Mouse (Mus musculus): ENCODE results near the gene Tnfrsf25. TPM values are rescaled to one million over a fixed set of nuclear protein-coding genes. Genes with fewer than 3 reads are reported as not detected.

Gene Tnfrsf25
- polyA plus RNA-seq, 1 experiment: 3.8 TPM

DNA sequence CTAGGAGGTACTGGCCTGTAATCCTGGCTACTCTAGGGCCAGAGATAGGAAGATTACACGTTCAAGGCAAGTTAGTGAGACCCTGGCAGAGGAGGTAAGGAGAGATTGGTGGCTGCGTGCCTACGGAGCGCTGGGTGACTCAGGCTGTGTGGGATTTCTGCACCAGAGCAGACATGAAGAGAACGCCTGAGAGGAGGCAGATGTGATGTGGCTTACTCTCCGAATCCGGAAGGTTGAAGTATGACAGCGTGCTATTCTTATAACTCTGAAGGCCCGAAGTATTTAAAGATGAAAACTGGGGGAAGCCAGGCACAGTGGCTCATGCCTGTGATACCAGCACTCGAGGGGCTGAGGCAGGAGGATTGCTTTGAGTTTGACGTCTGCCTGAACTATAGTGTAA lies 15.2 kb upstream of the Tnfrsf25 start:
- WGBS: 79% methylated on average over 11 of the region's 11 CpGs
- Histone ChIP-seq H3K36me3 (ENCODE audit: control insufficient read depth, insufficient read depth, low read length) (peaks cover 2% of the 10 kb centered on the region; the same call in 1 of the 2 replicates), H3K4me3 (ENCODE audit: low read depth, low read length) (no peak overlapping the region), H3K27ac (ENCODE audit: insufficient read depth, low read depth, low read length) (no peak overlapping the region), H3K4me1 (ENCODE audit: control insufficient read depth, insufficient read depth, insufficient read length, low read length) (peaks cover 14% of the 10 kb centered on the region), H3K27me3 (ENCODE audit: control insufficient read depth, insufficient read depth, low read length) (no peaks in the 10 kb centered on the region)
- TF ChIP-seq CTCF (IDR thresholded peaks at IDR 0.05; ENCODE audit: extremely low read depth, insufficient read length, insufficient replicate concordance, low read depth, low read length) (no peak), POLR2A (IDR thresholded peaks at IDR 0.05; ENCODE audit: low read depth, low read length) (no peak)

DNA sequence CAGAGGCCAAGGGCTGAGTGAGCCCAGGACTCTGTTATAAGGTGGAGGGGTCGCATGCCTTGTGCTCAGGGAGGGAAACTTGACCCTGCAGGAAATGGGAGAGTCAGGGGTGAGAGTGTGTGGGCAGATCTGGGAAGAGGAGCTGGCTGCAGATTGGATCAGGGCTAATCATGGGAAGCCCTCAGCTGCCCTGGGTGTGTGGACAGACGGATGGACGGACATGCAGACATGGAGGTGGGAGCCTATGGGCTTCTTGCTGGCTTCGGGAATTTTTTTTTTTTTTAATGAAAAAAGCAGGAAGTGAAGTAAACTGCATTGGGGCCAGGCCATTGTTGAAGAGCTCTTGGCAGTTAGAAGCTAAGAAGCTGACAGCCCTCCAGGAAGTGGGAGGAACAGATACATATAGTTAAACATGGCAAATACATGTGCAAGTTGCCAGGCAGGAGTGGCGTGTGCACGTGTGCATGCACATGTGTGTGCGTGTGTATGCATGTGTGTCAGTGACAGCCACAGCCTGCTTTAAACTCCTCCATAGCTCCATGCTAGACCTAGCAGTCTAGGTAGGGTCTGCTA lies 14.6 kb upstream of the Tnfrsf25 start:
- H3K4me3 ChIP-seq (ENCODE audit: low read depth, low read length): no peak overlapping the region
- no peak for TF ChIP-seq POLR2A (IDR thresholded peaks at IDR 0.05; ENCODE audit: low read depth, low read length)
- no peaks in the 10 kb centered on the region for H3K27me3 ChIP-seq (ENCODE audit: control insufficient read depth, insufficient read depth, low read length)
- no peak overlapping the region for H3K27ac ChIP-seq (ENCODE audit: insufficient read depth, low read depth, low read length)
- H3K36me3 ChIP-seq (ENCODE audit: control insufficient read depth, insufficient read depth, low read length): peaks cover 2% of the 10 kb centered on the region; the same call in 1 of the 2 replicates
- peaks cover 14% of the 10 kb centered on the region for H3K4me1 ChIP-seq (ENCODE audit: control insufficient read depth, insufficient read depth, insufficient read length, low read length)
- 76% methylated on average over 7 of the region's 7 CpGs for WGBS

DNA sequence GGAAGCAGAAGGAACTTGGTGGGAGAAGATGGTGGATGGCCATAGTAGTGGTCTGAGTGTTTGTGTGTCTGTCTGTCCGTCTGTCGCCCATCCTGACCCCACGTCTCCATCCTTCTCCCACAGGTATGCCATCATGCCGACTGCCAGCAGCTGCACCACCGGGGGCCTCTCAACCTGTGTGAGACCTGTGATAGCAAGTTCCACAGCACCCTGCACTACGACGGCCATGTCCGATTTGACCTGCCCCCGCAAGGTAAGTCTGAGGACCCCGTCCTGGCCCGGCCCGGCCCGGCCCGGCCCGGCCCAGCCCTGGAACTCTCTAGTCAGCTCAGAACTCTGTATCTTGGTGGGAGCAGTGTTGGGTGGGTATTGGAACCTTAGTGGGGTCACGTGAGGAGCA lies 13.8 kb upstream of the Tnfrsf25 start:
- no peaks in the 10 kb centered on the region for H3K27me3 ChIP-seq (ENCODE audit: control insufficient read depth, insufficient read depth, low read length)
- H3K4me1 ChIP-seq (ENCODE audit: control insufficient read depth, insufficient read depth, insufficient read length, low read length): peaks cover 14% of the 10 kb centered on the region
- H3K4me3 ChIP-seq (ENCODE audit: low read depth, low read length): no peak overlapping the region
- no peak for TF ChIP-seq POLR2A (IDR thresholded peaks at IDR 0.05; ENCODE audit: low read depth, low read length)
- no peak for TF ChIP-seq CTCF (IDR thresholded peaks at IDR 0.05; ENCODE audit: extremely low read depth, insufficient read length, insufficient replicate concordance, low read depth, low read length)
- 97% methylated on average over 16 of the region's 16 CpGs for WGBS
- peaks cover 2% of the 10 kb centered on the region; the same call in 1 of the 2 replicates for H3K36me3 ChIP-seq (ENCODE audit: control insufficient read depth, insufficient read depth, low read length)
- no peak overlapping the region for H3K27ac ChIP-seq (ENCODE audit: insufficient read depth, low read depth, low read length)

DNA sequence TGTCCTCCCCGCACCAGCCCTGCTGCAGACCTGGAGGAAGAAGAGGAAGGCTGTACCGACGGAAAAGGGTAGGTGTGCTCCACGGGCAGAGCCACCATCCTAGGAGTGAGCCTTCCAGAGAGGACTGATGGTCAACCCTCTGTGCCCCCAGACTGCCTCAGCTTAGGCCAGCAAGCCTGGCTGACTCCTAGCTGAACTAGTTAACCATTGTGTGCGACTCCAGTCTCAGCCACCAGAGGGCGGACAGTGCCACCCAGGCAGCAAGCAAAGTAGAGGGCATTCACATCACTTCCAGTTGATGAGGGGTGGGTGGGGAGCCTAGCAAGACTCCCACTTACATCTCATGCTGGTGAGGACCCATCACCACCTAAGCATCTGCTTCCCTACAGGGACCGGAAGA lies 12.7 kb upstream of the Tnfrsf25 start:
- H3K27me3 ChIP-seq (ENCODE audit: control insufficient read depth, insufficient read depth, low read length): no peaks in the 10 kb centered on the region
- H3K36me3 ChIP-seq (ENCODE audit: control insufficient read depth, insufficient read depth, low read length): peaks cover 2% of the 10 kb centered on the region; the same call in 1 of the 2 replicates
- TF ChIP-seq POLR2A (IDR thresholded peaks at IDR 0.05; ENCODE audit: low read depth, low read length) (no peak), CTCF (IDR thresholded peaks at IDR 0.05; ENCODE audit: extremely low read depth, insufficient read length, insufficient replicate concordance, low read depth, low read length) (peak; percentile 77; the same call in 1 of the 2 replicates)
- H3K4me3 ChIP-seq (ENCODE audit: low read depth, low read length): no peak overlapping the region
- 56% methylated on average over 7 of the region's 7 CpGs for WGBS
- H3K27ac ChIP-seq (ENCODE audit: insufficient read depth, low read depth, low read length): no peak overlapping the region
- peaks cover 15% of the 10 kb centered on the region for H3K4me1 ChIP-seq (ENCODE audit: control insufficient read depth, insufficient read depth, insufficient read length, low read length)

DNA sequence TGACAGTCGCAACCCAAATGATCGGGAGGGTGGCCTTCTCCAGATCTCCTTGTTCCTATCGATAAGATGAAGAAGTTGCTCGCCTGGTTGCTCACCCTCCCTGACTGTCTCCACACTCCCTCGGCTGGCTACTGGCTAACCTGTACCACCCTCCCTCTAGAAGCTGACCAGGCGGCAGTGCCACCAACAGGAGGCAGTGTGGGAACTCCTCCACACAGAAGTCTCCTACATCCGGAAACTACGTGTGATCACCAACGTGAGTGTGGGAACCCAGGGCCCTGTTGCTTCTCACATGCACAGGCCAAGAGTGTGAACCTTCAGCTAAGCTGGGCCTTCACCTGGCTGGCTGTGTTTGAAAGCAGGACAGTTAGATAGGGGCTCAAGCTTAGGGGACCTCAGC lies 9.0 kb upstream of the Tnfrsf25 start:
- 74% methylated on average over 9 of the region's 9 CpGs for WGBS
- H3K27ac ChIP-seq (ENCODE audit: insufficient read depth, low read depth, low read length): no peak overlapping the region
- H3K36me3 ChIP-seq (ENCODE audit: control insufficient read depth, insufficient read depth, low read length): peaks cover 2% of the 10 kb centered on the region; the same call in 1 of the 2 replicates

DNA sequence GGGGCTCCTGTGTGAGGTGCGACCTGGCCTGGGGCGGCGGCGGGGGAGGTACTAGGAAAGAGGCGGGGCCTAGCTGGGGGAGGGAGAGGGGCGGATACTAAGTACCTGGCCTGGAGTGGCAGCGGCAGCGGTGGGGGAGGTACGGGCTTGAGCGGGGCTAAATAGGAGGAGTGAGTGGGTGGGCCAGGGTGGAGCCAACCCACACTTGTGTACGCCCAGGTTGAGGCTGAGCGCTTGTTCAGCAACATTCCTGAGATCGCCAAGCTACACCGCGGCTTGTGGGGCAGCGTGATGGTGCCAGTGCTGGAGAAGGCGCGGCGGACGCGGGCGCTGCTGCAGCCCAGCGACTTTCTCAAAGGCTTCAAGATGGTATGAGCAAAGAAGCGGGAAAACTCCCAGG lies 8.2 kb upstream of the Tnfrsf25 start:
- TF ChIP-seq CTCF (IDR thresholded peaks at IDR 0.05; ENCODE audit: extremely low read depth, insufficient read length, insufficient replicate concordance, low read depth, low read length) (no peak), POLR2A (IDR thresholded peaks at IDR 0.05; ENCODE audit: low read depth, low read length) (no peak)
- Histone ChIP-seq H3K4me3 (ENCODE audit: low read depth, low read length) (peak overlapping the region; percentile 66), H3K36me3 (ENCODE audit: control insufficient read depth, insufficient read depth, low read length) (peaks cover 2% of the 10 kb centered on the region; the same call in 1 of the 2 replicates), H3K27ac (ENCODE audit: insufficient read depth, low read depth, low read length) (peak overlapping the region; percentile 50), H3K27me3 (ENCODE audit: control insufficient read depth, insufficient read depth, low read length) (no peaks in the 10 kb centered on the region), H3K4me1 (ENCODE audit: control insufficient read depth, insufficient read depth, insufficient read length, low read length) (peaks cover 18% of the 10 kb centered on the region)
- WGBS: 22% methylated on average over 24 of the region's 24 CpGs

More for the DNA sequence above, 9.0 kb upstream of the Tnfrsf25 start:
- TF ChIP-seq CTCF (IDR thresholded peaks at IDR 0.05; ENCODE audit: extremely low read depth, insufficient read length, insufficient replicate concordance, low read depth, low read length) (no peak), POLR2A (IDR thresholded peaks at IDR 0.05; ENCODE audit: low read depth, low read length) (no peak)
- Histone ChIP-seq H3K4me3 (ENCODE audit: low read depth, low read length) (no peak overlapping the region), H3K4me1 (ENCODE audit: control insufficient read depth, insufficient read depth, insufficient read length, low read length) (peaks cover 18% of the 10 kb centered on the region), H3K27me3 (ENCODE audit: control insufficient read depth, insufficient read depth, low read length) (no peaks in the 10 kb centered on the region)

DNA sequence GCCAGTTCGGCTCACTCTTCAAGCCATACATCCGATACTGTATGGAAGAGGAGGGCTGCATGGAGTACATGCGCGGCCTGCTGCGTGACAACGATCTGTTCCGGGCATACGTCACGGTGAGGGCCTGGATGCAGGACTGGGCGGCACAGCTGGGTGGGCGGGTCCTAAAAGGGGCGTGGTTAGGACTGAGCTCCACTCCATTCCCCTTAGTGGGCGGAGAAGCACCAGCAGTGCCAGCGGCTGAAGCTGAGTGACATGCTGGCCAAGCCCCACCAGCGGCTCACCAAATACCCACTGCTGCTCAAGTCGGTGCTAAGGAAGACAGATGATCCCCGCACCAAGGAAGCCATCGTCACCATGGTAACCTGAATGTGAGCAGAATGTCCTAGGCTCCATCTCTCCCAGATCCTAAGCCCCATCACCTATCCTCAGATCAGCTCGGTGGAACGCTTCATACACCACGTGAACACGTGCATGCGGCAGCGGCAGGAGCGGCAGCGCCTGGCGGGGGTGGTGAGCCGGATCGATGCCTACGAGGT lies 7.7 kb upstream of the Tnfrsf25 start:
- WGBS: 26% methylated on average over 30 of the region's 30 CpGs
- peak overlapping the region; percentile 50 for H3K27ac ChIP-seq (ENCODE audit: insufficient read depth, low read depth, low read length)
- H3K27me3 ChIP-seq (ENCODE audit: control insufficient read depth, insufficient read depth, low read length): no peaks in the 10 kb centered on the region
- peak overlapping the region; percentile 66 for H3K4me3 ChIP-seq (ENCODE audit: low read depth, low read length)
- no peaks in the 10 kb centered on the region for H3K36me3 ChIP-seq (ENCODE audit: control insufficient read depth, insufficient read depth, low read length)
- peaks cover 16% of the 10 kb centered on the region for H3K4me1 ChIP-seq (ENCODE audit: control insufficient read depth, insufficient read depth, insufficient read length, low read length)
- TF ChIP-seq POLR2A (IDR thresholded peaks at IDR 0.05; ENCODE audit: low read depth, low read length) (no peak; the same call in 1 of the 2 replicates), CTCF (IDR thresholded peaks at IDR 0.05; ENCODE audit: extremely low read depth, insufficient read length, insufficient replicate concordance, low read depth, low read length) (no peak)
